Mouse (Mus musculus) lung, postnatal 4 days (tissue): ENCODE measurements at regions not wholly inside any gene's neighbourhood (a gene's known extent, or its start where the extent isn't known, plus 50 kb on each side); places are given as distances from the start of the nearest gene placed in this dataset.

Experiments
- DNase-seq, 2 experiments: peaks; one replicate each; pipeline ENCODE4 v3.0.0; 2021

- DNase-seq = peak; percentile 36 to 71
Observed at GRCm38 (mm10) chr3:156256719-156257118, 304.9 kb upstream of the Negr1 start.

- DNase-seq = no peak
Observed at GRCm38 (mm10) chr3:156264654-156265053, 296.9 kb upstream of the Negr1 start.

GRCm38 (mm10) chr3:156267727-156268126 is 293.9 kb upstream of the Negr1 start:
- DNase-seq = no peak

GRCm38 (mm10) chr3:156299984-156300770 is 261.4 kb upstream of the Negr1 start:
- peak in 1 of 2 experiments; percentile 32 for DNase-seq

- DNase-seq = no peak
Observed at GRCm38 (mm10) chr3:156301302-156301701, 260.3 kb upstream of the Negr1 start.

GRCm38 (mm10) chr3:156301745-156302144 is 259.8 kb upstream of the Negr1 start:
- DNase-seq = no peak

- no peak for DNase-seq
Observed at GRCm38 (mm10) chr3:156304174-156304573, 257.4 kb upstream of the Negr1 start.

- no peak for DNase-seq
Observed at GRCm38 (mm10) chr3:156305064-156305463, 256.5 kb upstream of the Negr1 start.

- peak in 1 of 2 experiments; percentile 48 for DNase-seq
Observed at GRCm38 (mm10) chr3:156335033-156335793, 226.4 kb upstream of the Negr1 start.

GRCm38 (mm10) chr3:156341484-156341883 is 220.1 kb upstream of the Negr1 start:
- no peak for DNase-seq

GRCm38 (mm10) chr3:156351727-156352126 is 209.9 kb upstream of the Negr1 start:
- DNase-seq = no peak

- no peak for DNase-seq
Observed at GRCm38 (mm10) chr3:156353430-156353829, 208.2 kb upstream of the Negr1 start.

- DNase-seq = no peak
Observed at GRCm38 (mm10) chr3:156353841-156354473, 207.6 kb upstream of the Negr1 start.

GRCm38 (mm10) chr3:156368669-156369343 is 192.8 kb upstream of the Negr1 start:
- DNase-seq = no peak

- DNase-seq = no peak
Observed at GRCm38 (mm10) chr3:156376717-156377116, 184.9 kb upstream of the Negr1 start.

GRCm38 (mm10) chr3:156382919-156383318 is 178.7 kb upstream of the Negr1 start:
- no peak for DNase-seq

- no peak for DNase-seq
Observed at GRCm38 (mm10) chr3:156406136-156406535, 155.5 kb upstream of the Negr1 start.

GRCm38 (mm10) chr3:156407112-156407511 is 154.5 kb upstream of the Negr1 start:
- no peak for DNase-seq

- DNase-seq = no peak
Observed at GRCm38 (mm10) chr3:156410126-156410525, 151.5 kb upstream of the Negr1 start.

GRCm38 (mm10) chr3:156412757-156413156 is 148.8 kb upstream of the Negr1 start:
- DNase-seq = no peak

- no peak for DNase-seq
Observed at GRCm38 (mm10) chr3:156414431-156415427, 146.9 kb upstream of the Negr1 start.

GRCm38 (mm10) chr3:156418124-156418523 is 143.5 kb upstream of the Negr1 start:
- DNase-seq = no peak
